Mouse (Mus musculus) olfactory bulb, adult 2 months (tissue): ENCODE results near the gene Otx2.

Experiments used
- CTCF ChIP-seq: fragments of 200-500 bp; IDR thresholded peaks from 2 replicates; pipeline ENCODE4 v1.5.1; 2012; ENCODE audit warnings: low read depth, mild to moderate bottlenecking, low read length, moderate library complexity; ENCODE audit not compliant: insufficient read depth
- POLR2A ChIP-seq: fragments of 200-500 bp; IDR thresholded peaks from 2 replicates; pipeline ENCODE4 v1.6.1; 2012; ENCODE audit warnings: mild to moderate bottlenecking, low read depth, low read length, moderate library complexity; ENCODE audit not compliant: insufficient read depth

DNA sequence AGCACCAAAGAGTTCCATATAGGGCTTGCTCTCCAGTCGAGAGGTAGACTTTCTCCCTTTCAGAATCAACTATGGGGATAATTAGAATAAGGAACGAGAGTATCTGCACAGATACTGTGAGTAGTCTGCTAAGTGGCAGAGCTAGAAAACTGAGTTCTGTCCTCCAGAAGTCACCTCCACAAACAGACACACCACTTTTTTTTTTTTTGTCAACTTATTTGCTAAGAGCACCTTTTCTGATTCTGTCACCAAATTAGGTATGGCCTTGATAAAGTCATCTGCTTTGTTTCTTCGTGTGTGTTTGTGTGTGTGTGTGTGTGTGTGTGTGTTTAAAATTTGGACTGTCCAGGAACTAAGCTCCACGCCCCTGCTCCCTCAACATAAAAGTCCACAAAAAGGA lies 13.0 kb downstream of the Otx2 start:
- TF ChIP-seq POLR2A: no peak
- no peak for TF ChIP-seq CTCF
